Mouse (Mus musculus) bone marrow, adult 2 months (tissue): Measurements from ENCODE around the gene Zfp865. TPM values are rescaled to one million over a fixed set of nuclear protein-coding genes. Genes with fewer than 3 reads are reported as not detected.

ENCODE experiments used
- H3K27ac ChIP-seq: fragments of 200-500 bp; 2 replicates; pipeline ENCODE4 v1.5.1; 2012; ENCODE audit warnings: low read depth, mild to moderate bottlenecking, control low read depth, inconsistent platforms, low read length; ENCODE audit not compliant: control insufficient read depth, poor library complexity, insufficient read depth
- H3K4me1 ChIP-seq: fragments of 200-500 bp; 2 replicates; pipeline ENCODE4 v1.6.1; 2011; ENCODE audit warnings: low read length; ENCODE audit not compliant: control insufficient read depth, insufficient read depth
- H3K4me3 ChIP-seq: fragments of 200-500 bp; replicated peaks from 2 replicates; pipeline ENCODE3; 2011; ENCODE audit warnings: mild to moderate bottlenecking, low read depth, low read length, control low read depth; ENCODE audit not compliant: control insufficient read depth
- CTCF ChIP-seq: fragments of 200-500 bp; IDR thresholded peaks from 2 replicates; pipeline ENCODE4 v1.5.1; 2011; ENCODE audit warnings: low read length, control low read depth; ENCODE audit not compliant: control insufficient read depth, insufficient read depth
- POLR2A ChIP-seq: fragments of 200-500 bp; IDR thresholded peaks from 2 replicates; pipeline ENCODE4 v1.6.1; 2011; ENCODE audit warnings: low read depth, mild to moderate bottlenecking, control low read depth, low read length, borderline replicate concordance; ENCODE audit not compliant: control insufficient read depth
- WGBS: fragments of 180-500 bp; shearing (Covaris S2); methylation state at CpG from one replicate; pipeline ENCODE4 v1.1.7; 2018; 5-methylcytosine and 5-hydroxymethylcytosine counted together
- polyA plus RNA-seq: library from polyadenylated mRNA; stranded (reverse); fragments of >200 nt; gene quantifications from 2 replicates; pipeline ENCODE4 v1.2.4, GENCODE M21; 2011; ENCODE audit warnings: low replicate concordance; ENCODE audit not compliant: missing spikeins, insufficient read depth, insufficient read length

Gene Zfp865
- polyA plus RNA-seq, 1 experiment: 30.4 TPM

GRCm38 (mm10) chr7:5029543-5029942, 9.4 kb downstream of the Zfp865 start:
- Histone ChIP-seq H3K27ac (no peak overlapping the region), H3K4me1 (no peaks in the 10 kb centered on the region), H3K4me3 (no peak overlapping the region)
- TF ChIP-seq CTCF: no peak
- TF ChIP-seq POLR2A: no peak
- WGBS: 97% methylated on average over 22 of the region's 22 CpGs

- 94% methylated on average over 21 of the region's 21 CpGs for WGBS
- Histone ChIP-seq H3K4me1 (no peaks in the 10 kb centered on the region), H3K27ac (no peak overlapping the region), H3K4me3 (no peak overlapping the region)
- TF ChIP-seq POLR2A (no peak), CTCF (no peak)
Measured at GRCm38 (mm10) chr7:5029946-5030345, 9.8 kb downstream of the Zfp865 start.

DNA sequence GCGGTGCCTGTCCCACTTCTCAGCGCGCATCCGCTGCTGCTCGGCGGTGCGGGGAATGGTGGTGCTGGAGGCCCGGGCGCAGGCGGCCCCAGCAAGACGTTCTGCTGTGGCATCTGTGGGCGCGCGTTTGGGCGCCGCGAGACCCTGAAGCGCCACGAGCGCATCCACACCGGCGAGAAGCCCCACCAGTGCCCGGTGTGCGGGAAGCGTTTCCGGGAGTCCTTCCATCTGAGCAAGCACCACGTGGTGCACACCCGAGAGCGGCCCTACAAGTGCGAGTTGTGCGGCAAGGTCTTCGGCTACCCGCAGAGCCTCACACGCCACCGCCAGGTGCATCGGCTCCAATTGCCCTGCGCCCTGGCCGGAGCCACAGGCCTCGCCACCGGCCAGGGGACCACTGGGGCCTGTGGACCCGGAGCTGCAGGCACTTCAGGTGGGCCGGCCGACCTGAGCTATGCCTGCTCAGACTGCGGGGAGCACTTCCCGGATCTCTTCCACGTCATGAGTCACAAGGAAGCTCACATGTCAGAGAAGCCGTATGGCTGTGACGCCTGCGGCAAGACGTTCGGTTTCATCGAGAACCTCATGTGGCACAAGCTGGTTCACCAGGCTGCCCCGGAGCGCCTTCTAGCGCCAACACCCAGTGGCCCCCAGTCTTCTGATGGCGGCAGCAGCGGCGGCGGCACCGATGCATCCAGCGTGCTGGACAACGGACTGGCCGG, 10.5 kb downstream of the Zfp865 start:
- no peak overlapping the region for H3K27ac ChIP-seq

DNA sequence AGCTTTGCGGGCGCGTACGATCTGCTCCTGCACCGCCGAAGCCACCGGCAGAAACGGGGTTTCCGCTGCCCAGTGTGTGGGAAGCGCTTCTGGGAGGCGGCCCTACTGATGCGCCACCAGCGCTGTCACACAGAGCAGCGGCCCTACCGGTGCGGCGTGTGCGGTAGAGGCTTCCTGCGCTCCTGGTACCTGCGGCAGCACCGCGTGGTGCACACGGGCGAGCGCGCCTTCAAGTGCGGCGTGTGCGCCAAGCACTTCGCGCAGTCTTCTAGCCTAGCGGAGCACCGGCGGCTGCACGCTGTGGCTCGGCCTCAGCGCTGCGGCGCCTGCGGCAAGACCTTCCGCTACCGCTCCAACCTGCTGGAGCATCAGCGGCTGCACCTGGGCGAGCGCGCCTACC, 11.3 kb downstream of the Zfp865 start:
- 96% methylated on average over 46 of the region's 46 CpGs for WGBS

More for the DNA sequence above, 10.5 kb downstream of the Zfp865 start:
- Histone ChIP-seq H3K4me3 (no peak overlapping the region), H3K4me1 (no peaks in the 10 kb centered on the region)
- no peak for TF ChIP-seq POLR2A
- TF ChIP-seq CTCF: no peak
- WGBS: 95% methylated on average over 63 of the region's 63 CpGs

DNA sequence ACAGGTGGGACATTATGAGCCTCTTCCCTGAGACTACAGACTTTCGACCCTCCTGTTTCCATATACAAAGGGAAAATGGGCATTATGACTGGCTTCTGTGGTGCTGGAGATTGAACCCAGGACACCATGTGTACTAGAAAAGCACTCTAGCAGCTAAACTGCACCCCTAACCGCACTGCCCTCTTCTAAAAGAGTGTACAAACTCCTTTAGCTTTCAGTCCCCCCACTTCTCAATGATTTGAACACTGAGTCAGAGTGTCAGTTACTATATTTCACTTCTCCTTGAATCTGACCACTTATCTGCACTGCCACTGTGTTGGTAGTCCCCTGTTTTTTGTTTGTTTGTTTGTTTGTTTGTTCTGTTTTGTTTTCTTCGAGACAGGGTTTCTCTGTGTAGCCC, 13.6 kb downstream of the Zfp865 start, which contains the start of gene 4632433K11Rik:
Gene 4632433K11Rik, plus strand, starts transcription at position 301 of the 400 bp plus-strand sequence.
- TF ChIP-seq POLR2A (no peak), CTCF (no peak)
- no peaks in the 10 kb centered on the region; the same call in 1 of the 2 replicates for H3K4me1 ChIP-seq
- no peak within 1 kb of the TSS for H3K4me3 ChIP-seq
- no peak within 1 kb of the TSS for H3K27ac ChIP-seq
- 75% methylated on average over 3 of the region's 3 CpGs for WGBS

More for the DNA sequence above, 11.3 kb downstream of the Zfp865 start:
- H3K4me3 ChIP-seq: no peak overlapping the region
- no peaks in the 10 kb centered on the region; the same call in 1 of the 2 replicates for H3K4me1 ChIP-seq
- no peak overlapping the region for H3K27ac ChIP-seq
- TF ChIP-seq POLR2A (no peak), CTCF (no peak)

DNA sequence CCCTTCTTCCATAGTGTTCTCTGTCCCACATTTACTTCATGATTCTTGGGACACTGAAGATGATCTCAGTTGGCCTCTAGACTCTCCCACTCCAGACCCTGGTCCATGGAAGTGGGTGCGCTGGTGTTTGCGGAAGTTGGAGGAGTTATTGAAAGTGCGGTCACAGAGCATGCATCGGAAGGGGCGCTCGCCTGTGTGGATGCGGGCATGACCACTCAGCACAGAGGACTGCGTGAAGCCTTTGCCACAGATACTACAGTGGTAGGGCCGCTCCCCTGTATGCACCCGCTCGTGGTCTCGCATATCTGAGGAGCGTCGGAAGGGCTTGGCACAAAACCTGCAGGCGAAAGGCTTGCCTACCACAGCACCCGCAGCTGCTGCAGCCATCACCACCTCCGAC, 15.5 kb downstream of the Zfp865 start:
- Histone ChIP-seq H3K4me3 (no peak overlapping the region), H3K4me1 (peaks cover 2% of the 10 kb centered on the region), H3K27ac (no peak overlapping the region)
- TF ChIP-seq POLR2A (no peak), CTCF (no peak)
- 91% methylated on average over 17 of the region's 17 CpGs for WGBS

- Histone ChIP-seq H3K4me1 (peaks cover 2% of the 10 kb centered on the region), H3K4me3 (no peak overlapping the region), H3K27ac (no peak overlapping the region)
- TF ChIP-seq POLR2A (no peak), CTCF (no peak)
- 88% methylated on average over 9 of the region's 9 CpGs for WGBS
Measured at GRCm38 (mm10) chr7:5036136-5036535, 16.0 kb downstream of the Zfp865 start.

GRCm38 (mm10) chr7:5037026-5037425, 16.9 kb downstream of the Zfp865 start:
- H3K4me1 ChIP-seq: peaks cover 2% of the 10 kb centered on the region
- no peak overlapping the region for H3K4me3 ChIP-seq
- no peak for TF ChIP-seq POLR2A
- no peak for TF ChIP-seq CTCF
- H3K27ac ChIP-seq: no peak overlapping the region
- WGBS: 91% methylated on average over 7 of the region's 7 CpGs

- TF ChIP-seq POLR2A (no peak), CTCF (no peak)
- WGBS: 70% methylated on average over 8 of the region's 8 CpGs
- Histone ChIP-seq H3K27ac (no peak overlapping the region), H3K4me1 (peaks cover 2% of the 10 kb centered on the region), H3K4me3 (no peak overlapping the region)
Measured at GRCm38 (mm10) chr7:5037467-5037866, 17.3 kb downstream of the Zfp865 start.
